Mouse (Mus musculus) kidney, embryonic 14.5 days (tissue): ENCODE data around the gene Nck2. TPM values are rescaled to one million over a fixed set of nuclear protein-coding genes. Genes with fewer than 3 reads are reported as not detected.
A peak's percentile ranks its signal among the peaks of the same experiment; 100 is the strongest.

Experiments
- ATAC-seq: fragments of 200-750 bp; cut with Nextera tagmentation; 2 replicates; pipeline ENCODE4 v1.8.0; 2017; ENCODE audit warnings: moderate number of reproducible peaks, mild to moderate bottlenecking, moderate TSS enrichment, moderate library complexity; ENCODE audit not compliant: low FRiP score, low TSS enrichment
- H3K27ac ChIP-seq: fragments of 300-500 bp; sonication (generic); 2 replicates; pipeline ENCODE4 v1.5.1; 2014; ENCODE audit warnings: low read depth, mild to moderate bottlenecking, low read length, moderate library complexity, mixed read lengths
- H3K27me3 ChIP-seq: fragments of 300-500 bp; sonication (generic); 2 replicates; pipeline ENCODE4 v1.6.1; 2014; ENCODE audit warnings: mild to moderate bottlenecking, low read length; ENCODE audit not compliant: control insufficient read depth, insufficient read depth
- H3K36me3 ChIP-seq: fragments of 300-500 bp; sonication (generic); 2 replicates; pipeline ENCODE4 v1.6.1; 2014; ENCODE audit warnings: low read length, mixed read lengths; ENCODE audit not compliant: control insufficient read depth, insufficient read depth
- H3K4me1 ChIP-seq: fragments of 300-500 bp; sonication (generic); 2 replicates; pipeline ENCODE4 v1.6.1; 2014; ENCODE audit warnings: low read length, mixed read lengths; ENCODE audit not compliant: control insufficient read depth, insufficient read depth
- H3K4me2 ChIP-seq: fragments of 300-500 bp; sonication (generic); replicated peaks from 2 replicates; pipeline ENCODE4 v1.6.1; 2014; ENCODE audit warnings: low read depth, mild to moderate bottlenecking, low read length
- H3K4me3 ChIP-seq: fragments of 300-500 bp; sonication (generic); 2 replicates; pipeline ENCODE4 v1.5.1; 2014; ENCODE audit warnings: mild to moderate bottlenecking, low read length
- H3K9ac ChIP-seq: fragments of 300-500 bp; sonication (generic); 2 replicates; pipeline ENCODE4 v1.6.1; 2014; ENCODE audit warnings: low read depth, mild to moderate bottlenecking, low read length, moderate library complexity
- H3K9me3 ChIP-seq: fragments of 300-500 bp; sonication (generic); 2 replicates; pipeline ENCODE4 v1.6.1; 2016; ENCODE audit warnings: low read length; ENCODE audit not compliant: control insufficient read depth
- WGBS: fragments of 180-500 bp; shearing (Covaris S2); extraction: QIAGEN DNeasy Blood & Tissue Kit; methylation state at CpG from one replicate; pipeline ENCODE4 v1.1.7; 2014; 5-methylcytosine and 5-hydroxymethylcytosine counted together
- polyA plus RNA-seq: library from polyadenylated mRNA; unstranded; fragments of >200 nt; fragmentation: Nextera tagmentation; extraction: Ambion mirVana; gene quantifications from 2 replicates; pipeline ENCODE4 v1.2.1, GENCODE M21; 2014

The Nck2 gene
- polyA plus RNA-seq, 1 experiment from 2014 or later, result 54.0 TPM

DNA sequence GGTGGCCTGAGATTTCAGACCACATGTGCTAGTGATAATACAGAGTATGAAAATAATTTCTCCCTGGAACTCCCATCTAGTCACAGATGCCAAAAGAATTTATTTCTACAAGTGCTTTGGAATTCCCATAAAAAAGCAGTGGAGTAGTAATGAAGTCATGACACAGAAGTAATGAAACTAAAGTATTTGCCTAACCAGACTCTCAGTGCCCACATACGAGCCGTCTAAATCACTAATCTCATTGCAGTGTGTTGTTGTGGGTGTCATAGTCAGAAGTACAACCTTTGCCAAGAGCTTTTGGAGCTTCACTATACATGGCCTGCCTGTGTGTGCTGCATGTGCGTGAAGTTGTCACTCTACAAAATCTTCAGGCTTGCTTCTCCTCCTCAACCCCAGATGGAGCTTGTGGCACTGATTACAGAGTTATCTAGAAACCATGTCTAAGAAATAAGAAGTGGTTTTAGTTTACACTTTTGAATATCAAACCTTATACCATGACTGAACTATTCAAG, 130.5 kb downstream of the Nck2 start:
- no peaks in the 10 kb centered on the region for H3K27me3 ChIP-seq
- H3K4me2 ChIP-seq, result no peak overlapping the region
- H3K4me3 ChIP-seq, result no peak overlapping the region
- H3K27ac ChIP-seq, result no peak overlapping the region
- no peaks in the 10 kb centered on the region for H3K4me1 ChIP-seq
- H3K36me3 ChIP-seq, result peaks cover 9% of the 10 kb centered on the region; the same call in 1 of the 2 replicates
- no peaks in the 10 kb centered on the region for H3K9me3 ChIP-seq
- ATAC-seq, result no peak
- H3K9ac ChIP-seq, result no peak overlapping the region
- 82% methylated on average over 3 of the region's 3 CpGs for WGBS

GRCm38 (mm10) chr1:43577371-43577770, 133.0 kb downstream of the Nck2 start:
- H3K4me3 ChIP-seq, result no peak overlapping the region
- WGBS, result 77% methylated on average over 3 of the region's 3 CpGs
- H3K4me1 ChIP-seq, result no peaks in the 10 kb centered on the region
- no peak for ATAC-seq
- no peaks in the 10 kb centered on the region for H3K36me3 ChIP-seq
- no peak overlapping the region for H3K27ac ChIP-seq
- no peaks in the 10 kb centered on the region for H3K27me3 ChIP-seq
- no peak overlapping the region for H3K4me2 ChIP-seq
- H3K9me3 ChIP-seq, result no peaks in the 10 kb centered on the region
- no peak overlapping the region for H3K9ac ChIP-seq

GRCm38 (mm10) chr1:43583564-43583963, 139.2 kb downstream of the Nck2 start:
- no peak for ATAC-seq
- no peak overlapping the region for H3K4me3 ChIP-seq
- no peak overlapping the region for H3K9ac ChIP-seq
- H3K36me3 ChIP-seq, result no peaks in the 10 kb centered on the region
- H3K4me1 ChIP-seq, result no peaks in the 10 kb centered on the region
- H3K9me3 ChIP-seq, result no peaks in the 10 kb centered on the region
- 78% methylated on average over 1 of the region's 1 CpGs for WGBS
- H3K27ac ChIP-seq, result no peak overlapping the region
- no peak overlapping the region for H3K4me2 ChIP-seq
- no peaks in the 10 kb centered on the region for H3K27me3 ChIP-seq

DNA sequence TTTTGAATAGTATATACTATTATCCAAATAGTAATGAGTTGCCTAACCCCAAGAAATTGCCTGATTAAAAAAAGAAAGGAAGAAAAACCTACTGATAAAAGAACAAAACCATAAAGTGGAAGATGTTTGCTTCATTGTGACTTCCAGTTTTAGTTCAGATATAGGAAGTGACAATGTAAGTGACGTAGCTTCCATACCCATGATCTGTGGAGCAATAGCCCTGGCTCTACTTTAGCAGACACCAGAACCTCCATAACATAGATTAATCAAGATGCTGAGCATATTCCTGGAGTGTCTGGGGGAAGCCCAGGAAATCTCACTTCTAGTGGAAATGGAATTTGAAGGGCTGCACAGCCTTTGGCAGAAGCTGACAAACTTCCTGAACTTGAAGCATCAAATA, 144.6 kb downstream of the Nck2 start:
- H3K36me3 ChIP-seq, result no peaks in the 10 kb centered on the region
- H3K4me2 ChIP-seq, result no peak overlapping the region
- H3K4me3 ChIP-seq, result no peak overlapping the region
- H3K4me1 ChIP-seq, result no peaks in the 10 kb centered on the region
- no peak overlapping the region for H3K27ac ChIP-seq
- no peaks in the 10 kb centered on the region for H3K27me3 ChIP-seq
- H3K9me3 ChIP-seq, result no peaks in the 10 kb centered on the region
- whole genome bisulfite sequencing, result 88% methylated on average over 1 of the region's 1 CpGs
- ATAC-seq, result no peak
- H3K9ac ChIP-seq, result no peak overlapping the region

DNA sequence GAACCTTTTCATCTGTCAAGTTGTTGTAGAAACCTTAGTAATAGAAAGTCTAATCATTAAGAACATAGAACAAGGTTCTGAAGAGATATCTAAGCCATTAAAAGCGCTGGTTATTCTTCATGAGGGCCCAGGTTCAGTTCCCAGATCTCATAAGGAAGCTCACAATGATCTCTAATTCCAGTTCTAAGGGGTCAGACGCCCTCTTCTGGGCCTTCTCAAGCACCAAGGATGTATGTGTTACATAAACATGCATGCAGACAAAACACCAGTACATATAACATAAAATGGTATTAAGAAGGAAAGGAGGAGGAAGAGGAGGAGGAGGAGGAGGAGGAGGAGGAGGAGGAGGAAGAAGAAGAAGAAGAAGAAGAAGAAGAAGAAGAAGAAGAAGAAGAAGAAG, 145.5 kb downstream of the Nck2 start:
- Histone ChIP-seq H3K9me3 (no peaks in the 10 kb centered on the region), H3K4me2 (no peak overlapping the region), H3K36me3 (no peaks in the 10 kb centered on the region), H3K27me3 (no peaks in the 10 kb centered on the region), H3K4me1 (no peaks in the 10 kb centered on the region), H3K4me3 (no peak overlapping the region), H3K27ac (no peak overlapping the region), H3K9ac (no peak overlapping the region)
- WGBS, result 57% methylated on average over 2 of the region's 2 CpGs
- ATAC-seq, result no peak

- WGBS, result 56% methylated on average over 1 of the region's 1 CpGs
- H3K27ac ChIP-seq, result no peak overlapping the region
- ATAC-seq, result peak; percentile 52; the same call in 1 of the 2 replicates
These were observed 146.3 kb downstream of the Nck2 start for GRCm38 (mm10) chr1:43590727-43591126.

DNA sequence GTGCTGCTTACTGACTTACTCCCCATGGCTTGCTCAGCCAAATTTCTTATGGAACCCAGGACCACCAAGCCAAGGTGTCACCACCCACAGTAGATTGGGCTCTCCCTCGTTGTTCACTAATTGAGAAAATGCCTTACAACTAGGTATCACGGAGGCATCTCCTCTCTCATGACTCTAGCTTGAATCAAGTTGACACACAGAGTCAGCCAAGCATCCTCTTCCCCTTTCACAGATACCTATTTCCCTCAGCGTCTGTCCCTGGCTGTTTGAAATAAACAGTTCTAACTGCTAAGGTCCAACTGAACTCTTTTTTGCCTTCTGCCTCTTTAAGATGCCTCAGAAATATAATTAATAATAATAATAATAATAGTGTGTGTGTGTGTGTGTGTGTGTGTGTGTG, 148.7 kb downstream of the Nck2 start:
- H3K4me1 ChIP-seq, result no peaks in the 10 kb centered on the region

More at GRCm38 (mm10) chr1:43590727-43591126, 146.3 kb downstream of the Nck2 start:
- Histone ChIP-seq H3K36me3 (no peaks in the 10 kb centered on the region), H3K4me2 (no peak overlapping the region), H3K9ac (no peak overlapping the region), H3K27me3 (no peaks in the 10 kb centered on the region), H3K9me3 (no peaks in the 10 kb centered on the region), H3K4me3 (no peak overlapping the region), H3K4me1 (no peaks in the 10 kb centered on the region)

DNA sequence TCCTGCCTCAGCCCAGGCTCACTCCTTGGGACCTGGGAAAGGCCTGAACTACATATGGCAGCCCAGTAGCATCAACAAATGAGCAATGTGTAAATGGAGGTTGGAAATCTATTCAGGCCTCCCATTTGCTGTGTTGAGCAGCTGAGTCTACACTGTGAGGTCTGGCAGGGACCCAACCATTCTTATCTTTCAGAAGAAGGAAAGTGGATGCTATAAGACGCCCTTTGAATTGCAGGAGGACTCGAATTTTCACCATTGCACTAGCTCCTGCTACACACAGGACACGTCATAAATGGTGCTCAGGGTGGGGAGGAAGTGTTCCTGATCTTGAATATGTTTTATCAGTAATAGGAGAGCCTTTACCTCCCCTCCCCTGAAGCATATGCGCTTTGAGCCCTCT, 150.4 kb downstream of the Nck2 start:
- Histone ChIP-seq H3K27ac (no peak overlapping the region), H3K4me3 (no peak overlapping the region), H3K4me1 (no peaks in the 10 kb centered on the region), H3K9me3 (no peaks in the 10 kb centered on the region), H3K36me3 (no peaks in the 10 kb centered on the region), H3K4me2 (no peak overlapping the region), H3K9ac (no peak overlapping the region), H3K27me3 (no peaks in the 10 kb centered on the region)
- peak; percentile 43; the same call in 1 of the 2 replicates for ATAC-seq
- WGBS, result 34% methylated on average over 4 of the region's 4 CpGs

More for the DNA sequence above, 148.7 kb downstream of the Nck2 start:
- H3K9me3 ChIP-seq, result no peaks in the 10 kb centered on the region
- WGBS, result 73% methylated on average over 3 of the region's 3 CpGs
- no peak overlapping the region for H3K4me3 ChIP-seq
- H3K27ac ChIP-seq, result no peak overlapping the region
- no peaks in the 10 kb centered on the region for H3K27me3 ChIP-seq
- no peak overlapping the region for H3K9ac ChIP-seq
- H3K36me3 ChIP-seq, result no peaks in the 10 kb centered on the region
- no peak overlapping the region for H3K4me2 ChIP-seq
- no peak for ATAC-seq

- H3K27ac ChIP-seq, result no peak overlapping the region
- H3K9me3 ChIP-seq, result peaks cover 5% of the 10 kb centered on the region
- ATAC-seq, result no peak
- no peaks in the 10 kb centered on the region for H3K4me1 ChIP-seq
- H3K36me3 ChIP-seq, result no peaks in the 10 kb centered on the region
- no peak overlapping the region for H3K4me3 ChIP-seq
- H3K4me2 ChIP-seq, result no peak overlapping the region
- H3K9ac ChIP-seq, result no peak overlapping the region
- no peaks in the 10 kb centered on the region for H3K27me3 ChIP-seq
These were observed 153.4 kb downstream of the Nck2 start for GRCm38 (mm10) chr1:43597731-43598130.
